Mouse (Mus musculus): ENCODE data around the gene Hint1. TPM values are rescaled to one million over a fixed set of nuclear protein-coding genes. Genes with fewer than 3 reads are reported as not detected.

The Hint1 gene
- polyA plus RNA-seq, 1 experiment from 2014 or later: 694 TPM

Other genes starting within 250 kb of the Hint1 start
- gene Cdc42se2, start 78.7 kb upstream of the Hint1 start, polyA plus RNA-seq (2014; fragmentation: Nextera tagmentation; extraction: Ambion mirVana): 259 and 281 TPM in 2 replicates
- gene Lyrm7, start 5.5 kb upstream of the Hint1 start, polyA plus RNA-seq (2014; fragmentation: Nextera tagmentation; extraction: Ambion mirVana): 5.2 and 5.8 TPM in 2 replicates
- gene Gpx3, start 36.1 kb downstream of the Hint1 start, polyA plus RNA-seq (2014; fragmentation: Nextera tagmentation; extraction: Ambion mirVana): 57.2 and 60.5 TPM in 2 replicates
- 8.9 and 9.9 TPM in 2 replicates for gene Tnip1, start 96.5 kb downstream of the Hint1 start, polyA plus RNA-seq (2014; fragmentation: Nextera tagmentation; extraction: Ambion mirVana)
- gene Anxa6, start 167.1 kb downstream of the Hint1 start, polyA plus RNA-seq (2014; fragmentation: Nextera tagmentation; extraction: Ambion mirVana): 71.2 and 77.6 TPM in 2 replicates
- gene Ccdc69, start 211.7 kb downstream of the Hint1 start, polyA plus RNA-seq (2014; fragmentation: Nextera tagmentation; extraction: Ambion mirVana): 0.37 and 0.41 TPM in 2 replicates
- 14.0 and 15.0 TPM in 2 replicates for gene Gm2a, start 231.7 kb downstream of the Hint1 start, polyA plus RNA-seq (2014; fragmentation: Nextera tagmentation; extraction: Ambion mirVana)

Measured in midbrain, embryonic 11.5 days (tissue).